Mouse (Mus musculus): Measurements from ENCODE around the gene Rybp. TPM values are rescaled to one million over a fixed set of nuclear protein-coding genes. Genes with fewer than 3 reads are reported as not detected.

The Rybp gene
- polyA plus RNA-seq, 1 experiment from 2014 or later = 25.5 TPM

- WGBS = 8% methylated on average over 1 of the region's 1 CpGs
- ATAC-seq (ENCODE audit: low FRiP score, low read depth) = no peak
- Histone ChIP-seq H3K9me3 (no peaks in the 10 kb centered on the region), H3K4me1 (peaks cover 14% of the 10 kb centered on the region; the same call in 1 of the 2 replicates), H3K9ac (no peak overlapping the region), H3K27me3 (peaks cover 52% of the 10 kb centered on the region), H3K27ac (no peak overlapping the region), H3K36me3 (no peaks in the 10 kb centered on the region), H3K4me3 (no peak overlapping the region), H3K4me2 (replicated peaks) (no peak overlapping the region)
Measured at GRCm38 (mm10) chr6:100185524-100185923, 101.8 kb downstream of the Rybp start.

GRCm38 (mm10) chr6:100183344-100183743, 103.9 kb downstream of the Rybp start:
- peaks cover 37% of the 10 kb centered on the region for H3K27me3 ChIP-seq
- H3K9ac ChIP-seq = no peak overlapping the region
- no peak overlapping the region for H3K4me2 ChIP-seq (replicated peaks)
- no peaks in the 10 kb centered on the region for H3K36me3 ChIP-seq
- no peak for ATAC-seq (ENCODE audit: low FRiP score, low read depth)
- H3K27ac ChIP-seq = no peak overlapping the region
- H3K4me3 ChIP-seq = no peak overlapping the region
- WGBS = 84% methylated on average over 3 of the region's 3 CpGs
- no peaks in the 10 kb centered on the region for H3K9me3 ChIP-seq
- peaks cover 14% of the 10 kb centered on the region; the same call in 1 of the 2 replicates for H3K4me1 ChIP-seq

DNA sequence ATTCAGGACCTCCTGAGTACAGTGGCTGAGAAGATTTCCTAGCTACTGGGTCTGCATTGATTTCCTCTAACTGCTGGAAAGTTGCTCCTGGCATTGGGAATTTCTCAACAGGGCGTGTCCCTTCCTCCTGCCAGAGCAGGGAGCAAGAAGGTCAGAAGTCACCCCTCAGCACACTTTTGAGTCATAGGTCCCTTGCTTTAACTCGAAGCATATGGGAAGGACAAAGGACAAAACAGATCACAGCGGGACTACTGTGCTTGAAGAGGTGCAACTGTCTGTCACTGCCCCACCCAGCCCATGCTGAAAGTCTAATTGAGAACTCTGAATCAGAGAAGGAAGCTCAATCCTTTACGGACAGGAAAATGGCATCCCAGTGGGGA, 106.4 kb downstream of the Rybp start:
- no peak for ATAC-seq (ENCODE audit: low FRiP score, low read depth)
- no peak overlapping the region for H3K27ac ChIP-seq
- H3K9ac ChIP-seq = no peak overlapping the region
- H3K4me3 ChIP-seq = no peak overlapping the region
- no peaks in the 10 kb centered on the region for H3K36me3 ChIP-seq
- peaks cover 28% of the 10 kb centered on the region; the same call in 1 of the 2 replicates for H3K27me3 ChIP-seq
- no peak overlapping the region for H3K4me2 ChIP-seq (replicated peaks)
- no peaks in the 10 kb centered on the region for H3K9me3 ChIP-seq
- peaks cover 18% of the 10 kb centered on the region for H3K4me1 ChIP-seq
- 53% methylated on average over 4 of the region's 4 CpGs for WGBS

GRCm38 (mm10) chr6:100180213-100180882, 106.9 kb downstream of the Rybp start:
- H3K27me3 ChIP-seq = peaks cover 23% of the 10 kb centered on the region; the same call in 1 of the 2 replicates
- peaks cover 14% of the 10 kb centered on the region for H3K4me1 ChIP-seq
- H3K4me2 ChIP-seq (replicated peaks) = no peak overlapping the region
- 83% methylated on average over 4 of the region's 4 CpGs for WGBS
- no peak for ATAC-seq (ENCODE audit: low FRiP score, low read depth)
- no peak overlapping the region for H3K9ac ChIP-seq
- no peak overlapping the region for H3K4me3 ChIP-seq
- H3K36me3 ChIP-seq = no peaks in the 10 kb centered on the region
- H3K27ac ChIP-seq = no peak overlapping the region
- no peaks in the 10 kb centered on the region for H3K9me3 ChIP-seq

DNA sequence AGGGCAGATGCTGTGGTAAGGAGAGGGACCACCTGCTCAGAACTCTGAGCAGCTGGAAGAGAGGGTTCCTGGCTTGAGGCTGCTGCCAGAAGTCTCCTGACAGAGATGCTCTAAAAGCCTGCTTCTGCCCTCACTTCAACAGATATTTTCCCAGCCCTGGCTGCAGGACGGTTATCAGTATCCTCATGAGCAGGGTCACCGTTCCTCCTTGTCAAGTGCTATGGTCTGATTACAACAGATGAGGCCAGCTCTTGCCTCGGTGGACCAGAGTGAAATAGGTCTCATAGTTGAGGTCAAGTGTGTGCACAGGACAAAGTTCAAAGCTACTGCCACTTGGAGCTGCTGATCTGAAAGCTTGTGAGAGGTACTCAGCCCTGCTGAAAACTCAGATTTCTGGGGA, 108.5 kb downstream of the Rybp start:
- no peak for ATAC-seq (ENCODE audit: low FRiP score, low read depth)
- no peak overlapping the region for H3K9ac ChIP-seq
- H3K27me3 ChIP-seq = peaks cover 18% of the 10 kb centered on the region; the same call in 1 of the 2 replicates
- WGBS = 76% methylated on average over 3 of the region's 3 CpGs
- no peaks in the 10 kb centered on the region for H3K36me3 ChIP-seq
- H3K4me3 ChIP-seq = no peak overlapping the region
- no peak overlapping the region for H3K4me2 ChIP-seq (replicated peaks)
- H3K27ac ChIP-seq = no peak overlapping the region
- H3K9me3 ChIP-seq = no peaks in the 10 kb centered on the region
- peaks cover 14% of the 10 kb centered on the region for H3K4me1 ChIP-seq
